ENCODE assay signal across 8 mouse cellular contexts in the genomic region with DNA sequence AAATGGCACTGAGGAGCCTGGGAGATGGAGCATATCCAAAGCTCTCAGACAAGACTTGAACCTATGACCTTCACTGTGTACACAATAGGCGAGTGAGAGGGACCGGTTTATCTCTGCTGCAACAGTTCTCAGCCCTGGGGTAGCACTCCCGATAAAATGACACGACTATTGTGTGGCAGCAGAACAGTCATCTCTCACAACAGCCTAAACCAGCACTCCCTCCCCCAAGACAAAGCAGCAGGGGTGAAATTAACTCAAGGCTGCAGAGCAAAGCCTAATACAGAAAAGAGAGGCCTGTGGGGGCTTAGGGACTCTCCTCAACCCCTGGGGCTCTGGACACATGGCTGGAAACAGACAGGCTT. TPM values are rescaled to one million over a fixed set of nuclear protein-coding genes. Genes with fewer than 3 reads are reported as not detected.
DNase-seq lines count a peak whose midpoint lies in the region; ATAC-seq lines count a peak whose summit lies in the region.

No protein-coding gene starts in this region.

- no peaks in the 10 kb centered on the region for H3K36me3 ChIP-seq in kidney, embryonic 14.5 days (ENCODE audit: control insufficient read depth, insufficient read depth, low read length)
- no peaks in the 10 kb centered on the region for H3K36me3 ChIP-seq in embryonic facial prominence, embryonic 15.5 days
- no peaks in the 10 kb centered on the region for H3K36me3 ChIP-seq in intestine, embryonic 16.5 days (ENCODE audit: control insufficient read depth, insufficient read depth, low read length)
- no peaks in the 10 kb centered on the region for H3K36me3 ChIP-seq in midbrain, embryonic 13.5 days

- H3K27me3 ChIP-seq in kidney, embryonic 14.5 days (ENCODE audit: control insufficient read depth, insufficient read depth, low read length), result no peaks in the 10 kb centered on the region
- H3K27me3 ChIP-seq in embryonic facial prominence, embryonic 15.5 days, result no peaks in the 10 kb centered on the region
- H3K27me3 ChIP-seq in intestine, embryonic 16.5 days (replicated peaks; ENCODE audit: control insufficient read depth, insufficient read depth, low read length), result no peaks in the 10 kb centered on the region
- 0 out of 2 replicates have a peak, but pooled peaks cover 6% of the 10 kb centered on the region for H3K27me3 ChIP-seq in midbrain, embryonic 13.5 days

- peak overlapping the region; percentile 99 for H3K27ac ChIP-seq in kidney, embryonic 14.5 days (ENCODE audit: low read depth, low read length)
- peak overlapping the region; percentile 98 for H3K27ac ChIP-seq in embryonic facial prominence, embryonic 15.5 days (replicated peaks)
- H3K27ac ChIP-seq in intestine, embryonic 16.5 days (ENCODE audit: low read length), result peak overlapping the region; percentile 99
- peak overlapping the region; percentile 99 for H3K27ac ChIP-seq in midbrain, embryonic 13.5 days

- no peak for ATAC-seq in kidney, embryonic 14.5 days (ENCODE audit: low FRiP score, low TSS enrichment)
- ATAC-seq in embryonic facial prominence, embryonic 15.5 days (ENCODE audit: insufficient number of reproducible peaks, low FRiP score, low TSS enrichment, low read depth), result no peak
- no peak for ATAC-seq in intestine, embryonic 16.5 days
- ATAC-seq in midbrain, embryonic 13.5 days, result peak; percentile 61

- H3K4me3 ChIP-seq in kidney, embryonic 14.5 days (ENCODE audit: low read length), result peak overlapping the region; percentile 94
- H3K4me3 ChIP-seq in embryonic facial prominence, embryonic 15.5 days (replicated peaks), result peak overlapping the region; percentile 86
- H3K4me3 ChIP-seq in intestine, embryonic 16.5 days (ENCODE audit: low read length), result peak overlapping the region; percentile 88
- H3K4me3 ChIP-seq in midbrain, embryonic 13.5 days (replicated peaks), result peak overlapping the region; percentile 75

- WGBS in kidney, embryonic 14.5 days, result 1% methylated on average over 4 of the region's 4 CpGs
- under 1% methylated on average over 4 of the region's 4 CpGs for WGBS in embryonic facial prominence, embryonic 15.5 days
- WGBS in intestine, embryonic 16.5 days, result 0% methylated on average over 4 of the region's 4 CpGs
- WGBS in midbrain, embryonic 13.5 days, result 2% methylated on average over 4 of the region's 4 CpGs

- peaks cover 12% of the 10 kb centered on the region for H3K4me1 ChIP-seq in kidney, embryonic 14.5 days (ENCODE audit: control insufficient read depth, insufficient read depth, low read length)
- peaks cover 38% of the 10 kb centered on the region for H3K4me1 ChIP-seq in embryonic facial prominence, embryonic 15.5 days
- H3K4me1 ChIP-seq in intestine, embryonic 16.5 days (ENCODE audit: control insufficient read depth, insufficient read depth, low read length), result peaks cover 31% of the 10 kb centered on the region
- H3K4me1 ChIP-seq in midbrain, embryonic 13.5 days (replicated peaks), result peaks cover 54% of the 10 kb centered on the region

- DNase-seq in kidney, postnatal 36 days, result no peak
- DNase-seq in Muller cell, postnatal 12 days (ENCODE audit: inconsistent ontology term), result peak; percentile 69
- no peak for DNase-seq in ovary, postnatal 14 days (ENCODE audit: low spot score)
- DNase-seq in thymus, postnatal 10 days (ENCODE audit: low spot score in 2 of 2), result no peak

- H3K4me2 ChIP-seq in kidney, embryonic 14.5 days (replicated peaks; ENCODE audit: low read depth, low read length), result peak overlapping the region; percentile 61
- H3K4me2 ChIP-seq in embryonic facial prominence, embryonic 15.5 days (replicated peaks), result peak overlapping the region; percentile 65
- peak overlapping the region; percentile 62 for H3K4me2 ChIP-seq in intestine, embryonic 16.5 days (ENCODE audit: low read depth, low read length)
- H3K4me2 ChIP-seq in midbrain, embryonic 13.5 days (replicated peaks), result peak overlapping the region; percentile 66

- H3K9ac ChIP-seq in kidney, embryonic 14.5 days (ENCODE audit: low read depth, low read length), result peak overlapping the region; percentile 96; the same call in 1 of the 2 replicates
- H3K9ac ChIP-seq in embryonic facial prominence, embryonic 15.5 days, result peak overlapping the region; percentile 82
- H3K9ac ChIP-seq in intestine, embryonic 16.5 days (ENCODE audit: low read depth, low read length), result peak overlapping the region; percentile 94
- H3K9ac ChIP-seq in midbrain, embryonic 13.5 days (replicated peaks), result peak overlapping the region; percentile 96

- H3K9me3 ChIP-seq in kidney, embryonic 14.5 days (ENCODE audit: control insufficient read depth, low read length), result no peaks in the 10 kb centered on the region
- no peaks in the 10 kb centered on the region for H3K9me3 ChIP-seq in embryonic facial prominence, embryonic 15.5 days (replicated peaks)
- H3K9me3 ChIP-seq in intestine, embryonic 16.5 days (ENCODE audit: control insufficient read depth, low read length), result no peaks in the 10 kb centered on the region
- no peaks in the 10 kb centered on the region for H3K9me3 ChIP-seq in midbrain, embryonic 13.5 days

RNA-seq across cellular contexts. Expression of gene Zfp609, which starts 1.2 kb away (rescaled TPM):
- polyA plus RNA-seq in kidney, embryonic 14.5 days (2014; fragmentation: Nextera tagmentation; extraction: Ambion mirVana), result 9.1 and 10.0 TPM in 2 replicates
- 7.9 and 8.5 TPM in 2 replicates for polyA plus RNA-seq in embryonic facial prominence, embryonic 15.5 days (2015; fragmentation: Nextera tagmentation; extraction: Ambion mirVana)
- polyA plus RNA-seq in intestine, embryonic 16.5 days (2015; fragmentation: Nextera tagmentation; extraction: Ambion mirVana), result 3.8 and 4.2 TPM in 2 replicates
- 9.9 and 10.5 TPM in 2 replicates for polyA plus RNA-seq in midbrain, embryonic 13.5 days (2015; fragmentation: Nextera tagmentation; extraction: Ambion mirVana)
